Mouse (Mus musculus) heart, embryonic 10.5 days (tissue): ENCODE results near the gene 2310061I04Rik. TPM values are rescaled to one million over a fixed set of nuclear protein-coding genes. Genes with fewer than 3 reads are reported as not detected.
"Not testable (repeated sequence)": the region's sequence is repeated elsewhere in the genome, so short reads cannot be mapped to it uniquely, and the experiment has no call there.

Experiments used
- DNase-seq: peaks from one replicate; pipeline ENCODE4 v3.0.0-alpha.2; 2017; ENCODE audit warnings: low spot score
- H3K27ac ChIP-seq: fragments of 300-500 bp; sonication (generic); 2 replicates; pipeline ENCODE4 v1.5.1; 2016; ENCODE audit warnings: mild to moderate bottlenecking
- H3K27me3 ChIP-seq: fragments of 300-500 bp; sonication (generic); 2 replicates; pipeline ENCODE4 v1.6.1; 2016; ENCODE audit warnings: mild to moderate bottlenecking; ENCODE audit not compliant: poor library complexity, insufficient read depth, severe bottlenecking
- H3K36me3 ChIP-seq: fragments of 300-500 bp; sonication (generic); 2 replicates; pipeline ENCODE4 v1.6.1; 2016; ENCODE audit warnings: mild to moderate bottlenecking, moderate library complexity
- H3K4me1 ChIP-seq: fragments of 300-500 bp; sonication (generic); 2 replicates; pipeline ENCODE4 v1.6.1; 2016; ENCODE audit warnings: mild to moderate bottlenecking
- H3K4me3 ChIP-seq: fragments of 300-500 bp; sonication (generic); 2 replicates; pipeline ENCODE4 v1.5.1; 2016; ENCODE audit warnings: mild to moderate bottlenecking, moderate library complexity
- H3K9me3 ChIP-seq: fragments of 300-500 bp; sonication (generic); 2 replicates; pipeline ENCODE4 v1.6.1; 2016; ENCODE audit warnings: mild to moderate bottlenecking, moderate library complexity
- WGBS: fragments of 180-500 bp; shearing (Covaris S2); methylation state at CpG from one replicate; pipeline ENCODE4 v1.1.7; 2016; 5-methylcytosine and 5-hydroxymethylcytosine counted together
- polyA plus RNA-seq: library from polyadenylated mRNA; unstranded; fragments of >200 nt; fragmentation: Nextera tagmentation; extraction: Ambion mirVana; gene quantifications from 2 replicates; pipeline ENCODE4 v1.2.1, GENCODE M21; 2016

2310061I04Rik gene
- polyA plus RNA-seq = 23.8 and 26.7 TPM in 2 replicates

DNA sequence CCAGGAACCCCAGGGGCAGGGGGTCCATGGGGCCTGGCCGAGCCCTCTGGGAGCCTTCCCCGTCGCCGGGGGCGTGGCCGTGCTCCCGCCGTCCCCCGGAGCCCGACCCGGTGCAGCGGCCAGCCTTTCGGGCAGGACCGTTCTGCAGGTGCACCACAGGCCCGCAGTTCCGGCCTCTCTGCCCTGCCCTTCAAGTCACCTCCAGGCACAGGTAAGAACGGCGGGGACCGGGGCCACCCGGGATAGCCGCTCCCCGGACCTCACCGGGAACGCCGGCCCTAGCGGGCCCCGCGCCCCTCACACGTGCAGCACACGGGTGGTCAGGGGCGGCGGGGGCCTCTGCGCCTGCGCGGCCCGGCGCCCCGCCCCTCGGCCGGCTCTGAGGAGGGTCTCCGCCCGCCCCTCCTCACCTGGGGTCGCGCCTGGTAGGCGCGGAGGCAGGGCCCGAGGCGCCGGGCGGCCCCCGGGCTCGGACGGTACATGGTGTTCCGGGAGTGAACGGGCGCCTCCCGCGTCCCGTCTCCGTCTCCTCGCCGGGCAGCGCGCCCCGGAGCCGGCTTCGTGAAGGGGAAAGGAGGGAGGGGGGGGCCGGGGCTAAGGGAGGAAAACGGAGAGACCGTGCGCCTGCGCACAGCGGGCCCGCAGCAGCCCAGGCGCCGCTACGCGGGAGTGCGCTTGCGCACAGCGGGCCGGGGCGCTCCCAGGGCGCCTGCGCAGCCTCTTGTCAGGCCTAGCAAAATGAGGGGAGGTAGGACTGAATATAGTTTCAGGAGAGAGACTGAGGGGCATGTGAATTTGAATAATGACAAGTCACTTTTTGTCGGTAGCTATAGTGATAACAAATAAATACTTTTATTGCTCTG is at the start of gene 2310061I04Rik:
TSS of gene 2310061I04Rik (minus strand) at position 651 of the 863 bp plus-strand sequence.
- peak within 1 kb of the TSS; percentile 75 for H3K4me3 ChIP-seq
- peak; percentile 93 for DNase-seq
- WGBS = under 1% methylated on average over 67 of the region's 86 CpGs
- H3K36me3 ChIP-seq = peaks cover 62% of the 10 kb centered on the region
- H3K4me1 ChIP-seq = peaks cover 18% of the 10 kb centered on the region
- H3K27ac ChIP-seq = peak within 1 kb of the TSS; percentile 98
- H3K9me3 ChIP-seq = no peaks in the 10 kb centered on the region
- H3K27me3 ChIP-seq = no peaks in the 10 kb centered on the region

DNA sequence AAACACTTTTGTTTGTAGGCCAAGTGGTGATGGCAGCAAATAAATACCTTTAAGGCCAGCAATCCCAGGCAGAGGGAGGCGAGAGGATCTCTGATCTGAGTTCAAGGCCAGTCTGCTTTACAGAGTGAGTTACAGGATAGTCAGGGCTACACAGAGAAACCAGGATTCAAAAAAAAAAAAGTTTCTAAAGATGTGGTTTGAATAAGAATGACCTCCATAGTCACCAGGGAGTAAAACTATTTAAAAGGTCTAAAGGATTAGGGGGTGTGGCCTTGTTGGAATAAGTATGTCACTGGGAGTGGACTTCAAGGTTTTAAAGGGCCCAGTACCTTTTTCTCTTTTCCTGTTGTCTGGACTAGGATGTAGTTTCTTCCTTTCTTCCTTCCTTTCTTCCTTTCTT is 42.7 kb upstream of the 2310061I04Rik start:
- no peaks in the 10 kb centered on the region for H3K36me3 ChIP-seq
- H3K4me1 ChIP-seq = no peaks in the 10 kb centered on the region
- no peaks in the 10 kb centered on the region for H3K27me3 ChIP-seq
- no peak for DNase-seq
- no peak overlapping the region for H3K27ac ChIP-seq
- H3K9me3 ChIP-seq = 0 out of 2 replicates have a peak, but pooled peaks cover 5% of the 10 kb centered on the region
- 48% methylated on average over 1 of the region's 1 CpGs for WGBS
- H3K4me3 ChIP-seq = no peak overlapping the region

- no peak for DNase-seq
- Histone ChIP-seq H3K4me3 (no peak overlapping the region), H3K27me3 (no peaks in the 10 kb centered on the region), H3K27ac (no peak overlapping the region), H3K9me3 (0 out of 2 replicates have a peak, but pooled peaks cover 5% of the 10 kb centered on the region), H3K36me3 (no peaks in the 10 kb centered on the region), H3K4me1 (no peaks in the 10 kb centered on the region)
- 37% methylated on average over 2 of the region's 2 CpGs for WGBS
Observed at GRCm38 (mm10) chr17:35939108-35939507, 41.9 kb upstream of the 2310061I04Rik start.

- 33% methylated on average over 2 of the region's 2 CpGs for WGBS
- DNase-seq = peak; percentile 74
- no peaks in the 10 kb centered on the region for H3K27me3 ChIP-seq
- no peak overlapping the region for H3K27ac ChIP-seq
- no peaks in the 10 kb centered on the region for H3K36me3 ChIP-seq
- no peak overlapping the region for H3K4me3 ChIP-seq
- 0 out of 2 replicates have a peak, but pooled peaks cover 5% of the 10 kb centered on the region for H3K9me3 ChIP-seq
- no peaks in the 10 kb centered on the region for H3K4me1 ChIP-seq
Observed at GRCm38 (mm10) chr17:35937700-35938348, 40.6 kb upstream of the 2310061I04Rik start.

DNA sequence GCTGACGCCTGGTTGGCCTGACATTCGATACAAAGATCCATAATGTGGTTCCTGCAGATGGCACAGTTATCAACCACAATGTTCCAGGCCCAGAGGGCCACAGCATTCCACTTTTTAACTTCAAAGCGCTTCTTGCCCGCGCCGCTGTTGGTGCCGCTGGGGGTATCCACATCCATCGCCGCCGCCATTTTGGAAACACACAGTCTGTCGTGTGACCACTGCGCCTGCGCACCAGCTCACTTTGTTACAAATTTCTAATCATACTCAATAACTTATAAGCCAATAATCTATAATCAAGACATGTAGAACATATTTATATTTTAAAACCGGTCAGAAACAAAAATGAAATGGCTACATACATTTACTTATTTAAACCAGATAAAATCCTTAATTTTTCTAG is 38.5 kb upstream of the 2310061I04Rik start:
- H3K27ac ChIP-seq, H3K4me1 ChIP-seq, DNase-seq, H3K27me3 ChIP-seq, H3K4me3 ChIP-seq, H3K9me3 ChIP-seq: not testable (repeated sequence)
- H3K36me3 ChIP-seq = peaks cover 16% of the 10 kb centered on the region
- 89% methylated on average over 14 of the region's 14 CpGs for WGBS

- Histone ChIP-seq H3K4me1 (no peaks in the 10 kb centered on the region), H3K27ac (no peak overlapping the region), H3K27me3 (no peaks in the 10 kb centered on the region), H3K4me3 (no peak overlapping the region), H3K9me3 (no peaks in the 10 kb centered on the region), H3K36me3 (peaks cover 48% of the 10 kb centered on the region)
- no peak for DNase-seq
- 93% methylated on average over 4 of the region's 4 CpGs for WGBS
Observed at GRCm38 (mm10) chr17:35932608-35933007, 35.4 kb upstream of the 2310061I04Rik start.

DNA sequence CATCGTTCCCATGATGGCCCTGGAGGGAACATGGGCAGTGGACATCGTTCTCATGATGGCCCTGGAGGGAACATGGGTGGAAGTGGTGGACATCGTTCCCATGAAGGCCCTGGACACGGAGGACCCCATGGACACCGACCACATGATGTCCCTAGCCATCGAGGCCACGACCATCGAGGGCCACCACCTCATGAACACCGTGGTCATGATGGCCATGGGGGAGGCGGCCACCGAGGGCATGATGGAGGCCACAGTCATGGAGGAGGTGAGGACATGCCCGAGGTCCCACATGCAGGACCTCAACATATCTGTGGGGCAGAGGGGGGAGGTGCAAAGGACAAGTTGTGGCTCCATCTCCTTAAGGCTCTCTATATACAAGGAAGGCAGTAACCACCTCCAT is 33.4 kb upstream of the 2310061I04Rik start:
- no peak for DNase-seq
- H3K4me3 ChIP-seq = no peak overlapping the region
- no peak overlapping the region for H3K27ac ChIP-seq
- WGBS = 93% methylated on average over 12 of the region's 12 CpGs
- 0 out of 2 replicates have a peak, but pooled peaks cover 4% of the 10 kb centered on the region for H3K4me1 ChIP-seq
- peaks cover 64% of the 10 kb centered on the region for H3K36me3 ChIP-seq
- H3K9me3 ChIP-seq = no peaks in the 10 kb centered on the region
- H3K27me3 ChIP-seq = no peaks in the 10 kb centered on the region

GRCm38 (mm10) chr17:35929534-35929933 is 32.3 kb upstream of the 2310061I04Rik start:
- DNase-seq = peak; percentile 68
- Histone ChIP-seq H3K4me3 (no peak overlapping the region), H3K9me3 (no peaks in the 10 kb centered on the region), H3K27ac (no peak overlapping the region), H3K4me1 (0 out of 2 replicates have a peak, but pooled peaks cover 4% of the 10 kb centered on the region), H3K27me3 (no peaks in the 10 kb centered on the region), H3K36me3 (peaks cover 74% of the 10 kb centered on the region)
- 94% methylated on average over 2 of the region's 2 CpGs for WGBS

- WGBS = 17% methylated on average over 1 of the region's 1 CpGs
- Histone ChIP-seq H3K36me3 (peaks cover 89% of the 10 kb centered on the region), H3K27ac (no peak overlapping the region), H3K9me3 (no peaks in the 10 kb centered on the region), H3K4me1 (0 out of 2 replicates have a peak, but pooled peaks cover 4% of the 10 kb centered on the region), H3K4me3 (no peak overlapping the region), H3K27me3 (no peaks in the 10 kb centered on the region)
- no peak for DNase-seq
Observed at GRCm38 (mm10) chr17:35927471-35927870, 30.2 kb upstream of the 2310061I04Rik start.

DNA sequence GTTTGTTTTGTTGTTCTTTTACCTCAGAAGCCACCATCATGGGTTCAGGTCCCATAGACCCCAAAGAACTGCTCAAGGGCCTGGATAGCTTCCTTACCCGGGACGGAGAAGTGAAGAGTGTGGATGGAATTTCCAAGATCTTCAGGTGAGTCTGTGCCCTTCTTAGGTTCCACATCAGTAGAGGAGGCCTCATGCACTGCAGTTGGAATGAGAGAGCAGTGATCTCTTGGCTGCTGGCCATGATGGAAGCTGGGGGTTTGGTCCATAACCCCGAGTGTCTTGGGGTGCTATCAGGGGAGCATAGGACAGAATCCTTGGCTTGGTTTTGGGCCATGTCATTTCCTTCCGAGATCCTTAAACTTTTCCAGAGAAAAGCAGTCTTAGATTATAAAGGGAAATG is 26.1 kb upstream of the 2310061I04Rik start:
- no peaks in the 10 kb centered on the region for H3K9me3 ChIP-seq
- DNase-seq = no peak
- no peak overlapping the region for H3K27ac ChIP-seq
- H3K4me1 ChIP-seq = peaks cover 20% of the 10 kb centered on the region
- 91% methylated on average over 4 of the region's 4 CpGs for WGBS
- peaks cover 52% of the 10 kb centered on the region for H3K36me3 ChIP-seq
- no peaks in the 10 kb centered on the region for H3K27me3 ChIP-seq
- H3K4me3 ChIP-seq = no peak overlapping the region

GRCm38 (mm10) chr17:35922566-35922965 is 25.3 kb upstream of the 2310061I04Rik start:
- no peak for DNase-seq
- H3K4me3 ChIP-seq = no peak overlapping the region
- peaks cover 20% of the 10 kb centered on the region for H3K4me1 ChIP-seq
- no peak overlapping the region for H3K27ac ChIP-seq
- peaks cover 47% of the 10 kb centered on the region for H3K36me3 ChIP-seq
- no peaks in the 10 kb centered on the region for H3K27me3 ChIP-seq
- WGBS = 89% methylated on average over 3 of the region's 3 CpGs
- no peaks in the 10 kb centered on the region for H3K9me3 ChIP-seq

- no peak overlapping the region for H3K4me3 ChIP-seq
- no peaks in the 10 kb centered on the region for H3K27me3 ChIP-seq
- H3K4me1 ChIP-seq = peaks cover 19% of the 10 kb centered on the region
- DNase-seq = no peak
- H3K27ac ChIP-seq = no peak overlapping the region
- H3K36me3 ChIP-seq = peaks cover 47% of the 10 kb centered on the region
- 78% methylated on average over 4 of the region's 4 CpGs for WGBS
- no peaks in the 10 kb centered on the region for H3K9me3 ChIP-seq
Observed at GRCm38 (mm10) chr17:35921710-35922109, 24.5 kb upstream of the 2310061I04Rik start.
